Comparison of ENCODE assay signal across 8 mouse cellular contexts in genomic region chr12:86803651-86804307, GRCm38 (mm10).
DNase-seq lines count a peak whose midpoint lies in the region; ATAC-seq and TF ChIP-seq lines count a peak whose summit lies in the region.

No protein-coding gene starts in this region.

- DNase-seq in cerebellum, adult 2 months, result peak in 1 of 2 experiments; percentile 58
- DNase-seq in thymus, postnatal 25 days, result peak; percentile 53
- no peak for DNase-seq in thymus, postnatal 0 days (ENCODE audit: low spot score)
- no peak for DNase-seq in limb, embryonic 11.5 days (ENCODE audit: low spot score)
- peak; percentile 47 for DNase-seq in stomach, postnatal 0 days (ENCODE audit: low spot score)
- no peak for DNase-seq in layer of hippocampus, adult 8-10 months (ENCODE audit: low spot score in 2 of 2)

- TF ChIP-seq POLR2A in cerebellum, adult 2 months (IDR thresholded peaks at IDR 0.05; ENCODE audit: borderline replicate concordance, insufficient read depth, low read length), result no peak

- no peak overlapping the region for H3K4me3 ChIP-seq in cerebellum, adult 2 months (replicated peaks; ENCODE audit: insufficient read depth, low read depth, low read length)
- no peak overlapping the region for H3K4me3 ChIP-seq in limb, embryonic 11.5 days (ENCODE audit: low read depth, low read length)
- no peak overlapping the region for H3K4me3 ChIP-seq in stomach, postnatal 0 days (ENCODE audit: low read depth, low read length)

- peak; percentile 45; the same call in 1 of the 2 replicates for TF ChIP-seq CTCF in cerebellum, adult 2 months (IDR thresholded peaks at IDR 0.05; ENCODE audit: borderline replicate concordance, insufficient read depth, low read depth, low read length)
- peak; percentile 68 for TF ChIP-seq CTCF in stomach, postnatal 0 days (IDR thresholded peaks at IDR 0.05; ENCODE audit: low read depth)

- peak overlapping the region; percentile 29 for H3K27ac ChIP-seq in cerebellum, adult 2 months (ENCODE audit: insufficient read depth, low read length)
- H3K27ac ChIP-seq in limb, embryonic 11.5 days (replicated peaks; ENCODE audit: low read depth, low read length), result peak overlapping the region; percentile 60; the same call in 1 of the 2 replicates
- H3K27ac ChIP-seq in stomach, postnatal 0 days (replicated peaks), result peak overlapping the region; percentile 73

- peaks cover 72% of the 10 kb centered on the region for H3K4me1 ChIP-seq in cerebellum, adult 2 months (ENCODE audit: control insufficient read depth, insufficient read depth, low read length)
- peaks cover 65% of the 10 kb centered on the region for H3K4me1 ChIP-seq in limb, embryonic 11.5 days (ENCODE audit: control insufficient read depth, insufficient read depth, low read length)
- peaks cover 19% of the 10 kb centered on the region for H3K4me1 ChIP-seq in stomach, postnatal 0 days (replicated peaks; ENCODE audit: control insufficient read depth, insufficient read depth)

- 41% methylated on average over 6 of the region's 6 CpGs for WGBS in cerebellum, adult 2 months
- 57% methylated on average over 6 of the region's 6 CpGs for WGBS in limb, embryonic 11.5 days
- 36% methylated on average over 6 of the region's 6 CpGs for WGBS in stomach, postnatal 0 days

- no peak overlapping the region for H3K4me2 ChIP-seq in limb, embryonic 11.5 days (ENCODE audit: low read depth, severe bottlenecking)
- H3K4me2 ChIP-seq in stomach, postnatal 0 days (replicated peaks; ENCODE audit: low read depth), result no peak overlapping the region

- no peaks in the 10 kb centered on the region for H3K36me3 ChIP-seq in limb, embryonic 11.5 days (ENCODE audit: control insufficient read depth, insufficient read depth, low read length)
- H3K36me3 ChIP-seq in stomach, postnatal 0 days (ENCODE audit: control insufficient read depth, insufficient read depth, low read length), result no peaks in the 10 kb centered on the region

- no peaks in the 10 kb centered on the region for H3K27me3 ChIP-seq in cerebellum, adult 2 months (ENCODE audit: control insufficient read depth, insufficient read depth, low read length)
- no peaks in the 10 kb centered on the region for H3K27me3 ChIP-seq in limb, embryonic 11.5 days (ENCODE audit: control insufficient read depth, insufficient read depth, low read length)
- H3K27me3 ChIP-seq in stomach, postnatal 0 days (ENCODE audit: control insufficient read depth, insufficient read depth, low read length), result no peaks in the 10 kb centered on the region

- no peak for ATAC-seq in cerebellum, adult (ENCODE audit: insufficient number of reproducible peaks, low FRiP score, low TSS enrichment)
- ATAC-seq in limb, embryonic 11.5 days (ENCODE audit: insufficient number of reproducible peaks, low FRiP score, low TSS enrichment, low read depth), result no peak
- ATAC-seq in stomach, postnatal 0 days (ENCODE audit: low FRiP score, low TSS enrichment), result no peak
- ATAC-seq in erythroid progenitor cell, adult 5-6 weeks (replicated peaks; ENCODE audit: low FRiP score, poor library complexity, severe bottlenecking), result no peak

- H3K9me3 ChIP-seq in limb, embryonic 11.5 days (ENCODE audit: control insufficient read depth, low read length), result no peaks in the 10 kb centered on the region
- H3K9me3 ChIP-seq in stomach, postnatal 0 days (ENCODE audit: control insufficient read depth, low read length), result no peaks in the 10 kb centered on the region

- TF ChIP-seq EP300 in stomach, postnatal 0 days (optimal IDR thresholded peaks at IDR 0.05), result no peak

- no peak overlapping the region for H3K9ac ChIP-seq in limb, embryonic 11.5 days (ENCODE audit: low read length)
- no peak overlapping the region for H3K9ac ChIP-seq in stomach, postnatal 0 days (ENCODE audit: low read length)

Comparison
In these comparisons a context has a peak if more than half of its experiments do, and no peak if none do; other contexts are left out.
1. DNase-seq: peak in thymus, postnatal 25 days (single experiment) and stomach, postnatal 0 days (single experiment); none in thymus, postnatal 0 days (single experiment), limb, embryonic 11.5 days (single experiment) and layer of hippocampus, adult 8-10 months (0 of 2).
2. Peak in every context shown above with its lines, with median percentiles within 50 percentile points of each other: H3K27ac ChIP-seq.